Mouse (Mus musculus) cerebellum, adult (tissue): Measurements from ENCODE around the gene Vgll4.

Source experiments
- ATAC-seq: cut with Nextera tagmentation; 2 replicates; pipeline ENCODE4 v1.9.2; 2017; ENCODE audit warnings: mild to moderate bottlenecking, moderate library complexity, mixed read lengths; ENCODE audit not compliant: insufficient number of reproducible peaks, low FRiP score, low TSS enrichment

Gene Vgll4

GRCm38 (mm10) chr6:114969213-114970120, at the start of gene Vgll4:
Vgll4 (minus strand) TSS chr6:114969994.
- ATAC-seq, result peak; percentile 29

DNA sequence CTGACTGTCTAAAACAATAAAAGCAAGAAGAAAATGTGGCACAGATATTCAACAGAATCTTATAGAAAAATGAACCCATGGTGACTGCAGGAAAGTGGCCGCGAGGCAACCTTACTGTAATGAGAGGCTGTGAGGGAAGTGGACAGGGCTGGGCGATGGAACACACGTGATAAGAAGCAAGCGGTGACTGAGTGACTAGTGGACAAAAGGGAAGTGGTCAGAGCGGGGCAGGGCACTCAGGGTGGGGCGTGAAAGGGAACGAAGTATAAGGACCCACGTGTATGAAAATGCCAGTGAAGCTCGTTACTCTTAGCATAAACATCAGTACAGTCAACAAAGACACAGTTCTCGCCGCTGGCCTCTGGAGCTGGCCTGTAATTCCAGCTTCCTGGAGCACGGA, 45.7 kb upstream of the Vgll4 start:
- no peak for ATAC-seq

DNA sequence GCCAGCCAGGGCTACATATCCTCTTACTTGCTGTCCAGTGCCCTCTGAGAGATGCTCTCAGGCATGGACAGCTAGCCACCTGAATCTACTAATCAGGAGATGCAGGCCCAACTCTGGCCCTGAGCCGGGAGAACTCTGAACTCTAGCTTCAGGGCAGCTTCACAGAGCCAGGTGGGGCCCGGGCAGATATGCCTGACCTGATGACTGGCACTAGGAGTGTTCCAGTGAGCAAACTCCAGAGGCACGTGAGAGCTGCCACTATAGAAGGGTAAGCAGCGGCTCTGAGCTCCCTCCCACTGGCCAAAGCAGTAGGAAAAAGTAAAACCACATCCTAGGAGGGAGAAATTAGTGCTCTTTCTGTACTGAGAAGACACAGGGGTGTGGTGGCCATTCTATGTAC, 43.8 kb upstream of the Vgll4 start:
- no peak for ATAC-seq

GRCm38 (mm10) chr6:115011792-115012191, 42.0 kb upstream of the Vgll4 start:
- ATAC-seq, result no peak

DNA sequence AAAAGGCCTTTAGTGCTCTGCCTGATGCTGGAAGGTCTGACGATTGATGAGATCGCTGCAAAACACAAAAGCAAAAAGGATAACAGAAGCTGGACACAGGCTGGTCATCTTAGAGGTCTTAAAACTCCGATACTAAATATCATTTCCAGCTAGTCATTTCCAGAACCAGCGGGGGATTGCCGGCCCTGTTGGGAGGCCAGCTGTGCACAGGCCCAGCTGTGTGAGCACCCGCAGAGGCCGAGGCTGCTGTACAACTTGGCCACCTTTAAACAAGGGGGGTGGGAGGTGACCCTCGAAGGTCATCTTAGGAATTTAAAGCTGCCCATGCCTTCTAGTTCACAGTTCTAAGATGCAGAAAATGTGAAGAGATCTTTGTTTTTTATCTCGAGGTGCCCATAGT, 41.0 kb upstream of the Vgll4 start:
- ATAC-seq, result no peak

DNA sequence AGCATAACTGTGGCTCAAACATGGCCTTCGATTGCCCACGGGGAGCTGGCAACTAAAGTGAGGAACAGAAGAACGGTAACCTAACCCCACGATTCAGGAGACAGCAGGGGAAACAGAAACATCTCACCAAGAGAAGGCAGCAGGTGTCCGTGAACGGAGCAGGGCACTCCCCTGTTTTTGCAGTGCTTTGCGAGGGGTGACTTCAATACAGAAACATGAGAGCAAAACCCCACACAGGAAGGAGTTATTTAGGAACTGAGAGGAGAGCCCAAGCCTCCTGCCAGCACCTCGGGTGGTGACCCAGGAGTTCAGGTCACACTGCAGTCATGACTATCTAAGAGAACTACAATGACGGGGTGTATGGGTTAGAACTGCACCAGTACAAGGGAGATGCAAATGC, 40.5 kb upstream of the Vgll4 start:
- no peak for ATAC-seq

GRCm38 (mm10) chr6:115007728-115008127, 37.9 kb upstream of the Vgll4 start:
- peak; percentile 57; the same call in 1 of the 2 replicates for ATAC-seq

DNA sequence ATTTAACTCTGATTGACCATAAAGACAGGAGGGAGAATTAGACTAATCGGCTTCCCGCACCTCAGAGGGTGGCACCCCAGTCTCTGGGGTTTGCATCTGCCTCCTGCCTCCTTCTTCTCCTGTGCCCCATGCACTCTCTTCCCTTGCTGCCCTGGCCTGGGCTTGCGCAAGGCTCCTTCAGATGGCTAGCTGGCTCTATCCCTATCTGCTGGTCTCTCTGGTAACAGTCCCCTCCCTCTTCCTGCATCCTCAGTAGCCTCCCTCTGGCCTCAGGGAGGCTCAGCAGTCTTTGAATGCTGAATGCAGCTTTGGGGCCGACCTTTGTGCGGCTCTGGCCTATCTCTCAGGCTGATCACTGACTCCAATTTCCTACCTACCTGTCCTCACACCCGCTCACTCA, 37.2 kb upstream of the Vgll4 start:
- no peak for ATAC-seq

DNA sequence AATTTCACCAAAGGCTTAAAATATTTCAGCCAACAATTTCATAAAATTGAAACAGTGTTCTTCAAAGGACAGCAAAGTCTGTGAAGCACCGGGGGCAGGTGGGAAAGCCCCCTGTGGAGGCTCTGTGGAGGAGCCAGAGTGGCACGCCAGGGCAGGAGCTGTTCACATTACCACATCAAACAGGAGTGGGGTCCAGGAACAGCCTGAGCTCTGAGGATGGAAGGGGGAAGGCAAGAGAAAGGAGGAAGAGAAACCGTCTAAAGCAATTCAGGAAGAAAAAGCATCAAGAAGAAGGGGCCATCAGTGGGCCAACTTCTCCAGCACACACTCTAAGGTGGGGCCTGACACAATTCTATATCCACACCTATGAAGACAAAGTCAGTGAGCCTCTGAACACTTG, 36.3 kb upstream of the Vgll4 start:
- no peak for ATAC-seq

- peak; percentile 70 for ATAC-seq
Measured at GRCm38 (mm10) chr6:115005351-115005890, 35.6 kb upstream of the Vgll4 start.

GRCm38 (mm10) chr6:115004636-115005035, 34.8 kb upstream of the Vgll4 start:
- peak; percentile 67; the same call in 1 of the 2 replicates for ATAC-seq

GRCm38 (mm10) chr6:114998374-114999031, 28.7 kb upstream of the Vgll4 start:
- ATAC-seq, result no peak

DNA sequence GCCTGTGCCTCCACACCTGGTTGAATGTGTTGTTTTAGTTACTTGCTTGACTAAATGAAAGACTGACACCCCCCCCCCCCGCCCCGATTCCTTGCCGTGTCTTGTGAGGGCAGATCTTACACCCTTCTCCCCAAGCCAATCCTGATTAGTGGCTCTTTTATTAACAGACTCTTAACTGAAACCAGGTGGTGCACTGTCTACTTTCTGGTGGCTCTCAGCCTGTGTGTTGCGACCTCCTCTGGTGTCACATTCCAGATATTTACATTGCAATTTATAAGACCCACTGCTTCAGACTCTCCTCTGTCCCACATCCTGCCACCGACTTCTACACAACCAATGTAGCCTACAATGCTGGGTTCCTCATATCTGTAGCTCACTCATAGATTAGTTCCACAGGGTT, 27.7 kb upstream of the Vgll4 start:
- ATAC-seq, result no peak

GRCm38 (mm10) chr6:114996910-114997309, 27.1 kb upstream of the Vgll4 start:
- no peak for ATAC-seq

DNA sequence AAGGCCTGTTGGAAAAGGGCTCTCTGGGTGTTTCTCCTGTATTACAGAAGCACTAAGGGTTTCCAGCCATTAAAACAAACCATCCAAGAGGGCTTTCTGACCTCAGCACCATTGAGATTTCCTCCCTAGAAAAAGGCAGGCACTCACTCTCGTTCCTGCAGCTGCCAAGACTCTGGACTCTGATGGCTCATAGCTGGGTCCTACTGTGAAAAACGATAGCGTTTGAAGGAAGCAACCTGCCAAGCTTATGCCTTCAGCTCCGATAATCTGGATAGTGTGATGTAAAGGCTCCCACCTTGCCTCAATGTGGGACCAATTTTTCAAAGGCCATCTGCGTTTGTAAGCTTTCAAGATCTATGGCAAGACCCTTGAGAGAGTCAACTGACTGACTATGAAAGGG, 24.3 kb upstream of the Vgll4 start:
- no peak for ATAC-seq

DNA sequence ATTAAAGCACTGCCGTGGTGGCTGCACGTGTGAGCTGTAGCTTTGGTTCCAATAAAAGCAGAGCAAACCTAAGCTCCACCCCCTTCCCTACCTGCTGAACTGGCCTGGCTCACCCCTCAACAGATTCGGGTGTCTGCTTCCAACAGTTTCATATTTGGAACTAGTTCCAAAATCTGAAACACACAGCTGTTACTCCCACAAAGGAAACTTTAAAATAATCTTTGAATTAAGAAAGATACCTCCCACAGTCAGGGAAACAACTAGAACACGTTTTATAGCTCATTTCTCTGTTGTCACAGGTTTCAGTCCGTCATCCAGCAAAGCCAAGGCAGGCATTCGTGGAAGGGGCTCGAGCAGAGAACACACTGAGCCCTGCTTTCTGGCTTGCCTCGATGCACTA, 23.9 kb upstream of the Vgll4 start:
- no peak for ATAC-seq

DNA sequence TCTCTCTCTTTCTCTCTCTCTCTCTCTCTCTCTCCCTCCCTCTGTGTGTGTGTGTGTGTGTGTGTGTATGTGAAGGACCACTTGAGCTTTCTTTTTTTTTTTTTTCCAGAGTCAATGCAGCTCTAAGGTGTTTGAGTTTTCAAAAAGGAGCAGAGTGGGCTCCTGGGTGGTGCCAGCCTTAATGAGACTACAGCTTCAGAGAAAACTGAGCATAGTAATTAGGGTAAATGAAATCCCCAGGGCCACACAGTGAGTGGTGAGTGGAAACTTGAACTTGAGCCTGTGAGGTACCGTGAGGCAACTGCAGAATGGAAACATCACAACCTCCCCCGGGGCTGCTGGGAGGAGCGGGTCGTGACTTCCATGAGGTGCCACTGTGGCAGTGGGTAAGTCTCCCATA, 22.1 kb upstream of the Vgll4 start:
- ATAC-seq, result no peak

DNA sequence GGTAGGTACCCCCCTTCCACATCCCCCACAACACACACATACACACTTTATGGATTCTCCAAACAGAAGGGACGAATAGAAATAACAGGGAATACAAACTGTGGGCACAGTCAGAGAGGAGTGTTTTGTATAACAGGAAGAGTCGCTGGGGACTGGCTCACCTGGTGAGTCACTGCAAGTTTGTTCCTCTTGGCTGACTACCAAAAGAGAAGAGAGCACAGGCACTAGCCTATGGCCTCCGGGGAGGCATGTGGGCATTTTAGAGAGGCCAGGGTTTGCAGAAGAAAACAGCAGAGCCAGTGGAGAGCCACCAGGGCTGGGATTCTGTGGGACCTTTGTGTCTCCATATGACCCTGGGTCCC, 18.8 kb upstream of the Vgll4 start:
- ATAC-seq, result 0 out of 2 replicates have a peak, but pooled peaks have one; percentile 26

DNA sequence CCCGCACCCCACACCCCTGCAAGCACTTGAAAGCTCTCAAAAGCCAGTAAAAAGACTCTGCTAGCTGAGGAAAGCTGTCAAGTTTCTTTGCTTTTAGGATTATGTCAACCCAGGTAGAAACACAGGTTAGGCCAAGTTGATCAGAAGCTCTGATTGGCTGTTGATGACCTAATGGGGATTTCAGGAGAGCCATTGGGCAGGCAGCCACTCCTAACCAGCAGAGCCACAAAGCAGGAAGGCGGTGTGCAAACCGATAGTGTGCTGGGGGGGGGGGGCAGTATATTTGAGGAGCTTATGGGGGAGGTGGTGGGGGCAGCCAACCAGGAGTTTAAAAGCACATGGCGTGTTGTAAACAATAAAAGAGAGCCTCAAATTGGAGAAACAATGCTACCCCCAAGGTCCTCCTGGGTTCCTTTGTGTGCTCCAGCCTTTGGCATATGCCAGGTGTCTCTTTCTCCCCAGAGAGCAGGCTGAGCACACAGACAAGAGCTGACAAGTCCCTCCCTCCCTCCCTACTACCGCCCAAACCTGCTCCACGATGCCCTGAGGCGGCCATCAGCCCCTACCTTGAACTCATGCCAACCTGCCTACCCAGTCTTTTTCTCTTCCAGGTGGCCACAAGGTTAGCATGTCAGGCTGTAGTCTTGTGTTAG, 18.3 kb upstream of the Vgll4 start:
- peak; percentile 49; the same call in 1 of the 2 replicates for ATAC-seq

GRCm38 (mm10) chr6:114982671-114983070, 12.9 kb upstream of the Vgll4 start:
- no peak for ATAC-seq

DNA sequence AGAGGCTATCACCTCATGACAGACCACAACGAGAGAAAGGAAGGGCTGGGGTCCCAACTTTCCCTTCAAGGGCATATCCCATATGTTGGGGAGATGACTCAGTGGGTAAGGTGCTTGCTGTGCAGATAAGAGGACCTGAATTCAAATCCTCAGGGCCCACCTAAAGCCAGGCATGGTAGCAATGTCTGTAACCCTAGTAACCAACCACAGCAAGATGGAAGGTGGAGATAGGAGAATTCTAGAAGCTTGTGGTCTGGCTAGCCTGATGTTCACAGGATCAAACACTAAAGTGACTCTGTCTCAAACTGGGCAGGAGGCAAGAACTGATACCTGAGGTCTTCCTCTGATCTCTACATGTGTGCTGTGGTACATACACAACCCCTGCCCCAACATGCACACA, 9.9 kb upstream of the Vgll4 start:
- no peak for ATAC-seq
